Mouse (Mus musculus) E14TG2a.4 (cell line): ENCODE measurements at regions not wholly inside any gene's neighbourhood (a gene's known extent, or its start where the extent isn't known, plus 50 kb on each side); places are given as distances from the start of the nearest gene placed in this dataset.

Source experiments
- CTCF ChIP-seq: conservative IDR thresholded peaks from 2 replicates; pipeline ENCODE4 v1.5.1; 2014; ENCODE audit warnings: low read length
- NANOG ChIP-seq: IDR thresholded peaks from 2 replicates; pipeline ENCODE4 v1.6.1; 2014; ENCODE audit warnings: borderline replicate concordance, low read length, mixed read lengths
- POU5F1 ChIP-seq: IDR thresholded peaks from 2 replicates; pipeline ENCODE4 v1.6.1; 2014; ENCODE audit warnings: low read length, borderline replicate concordance

DNA sequence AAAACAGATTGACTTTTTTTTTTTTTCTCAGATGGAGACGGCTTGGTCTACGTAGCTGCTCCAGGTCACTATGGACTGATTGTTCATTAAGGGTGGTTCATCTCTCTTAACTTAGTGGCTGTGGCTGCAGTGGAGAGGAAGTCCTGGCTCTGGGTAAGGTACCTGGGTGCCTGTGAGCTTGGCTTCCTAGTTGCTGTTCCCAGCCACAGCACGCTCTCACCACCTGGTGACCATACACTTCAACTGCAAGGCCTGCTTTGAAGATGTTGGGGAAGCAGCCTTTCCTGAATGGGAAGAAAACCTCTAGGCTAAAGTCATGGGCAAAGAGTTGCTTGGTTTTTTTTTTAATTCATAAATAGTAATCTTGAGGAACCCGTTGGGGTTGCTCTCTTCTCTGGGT lies 301.6 kb downstream of the Zfp706 start:
- TF ChIP-seq CTCF (peak; percentile 41), POU5F1 (no peak), NANOG (no peak)
